Mouse (Mus musculus): Measurements from ENCODE around the gene Aco1.

DNA sequence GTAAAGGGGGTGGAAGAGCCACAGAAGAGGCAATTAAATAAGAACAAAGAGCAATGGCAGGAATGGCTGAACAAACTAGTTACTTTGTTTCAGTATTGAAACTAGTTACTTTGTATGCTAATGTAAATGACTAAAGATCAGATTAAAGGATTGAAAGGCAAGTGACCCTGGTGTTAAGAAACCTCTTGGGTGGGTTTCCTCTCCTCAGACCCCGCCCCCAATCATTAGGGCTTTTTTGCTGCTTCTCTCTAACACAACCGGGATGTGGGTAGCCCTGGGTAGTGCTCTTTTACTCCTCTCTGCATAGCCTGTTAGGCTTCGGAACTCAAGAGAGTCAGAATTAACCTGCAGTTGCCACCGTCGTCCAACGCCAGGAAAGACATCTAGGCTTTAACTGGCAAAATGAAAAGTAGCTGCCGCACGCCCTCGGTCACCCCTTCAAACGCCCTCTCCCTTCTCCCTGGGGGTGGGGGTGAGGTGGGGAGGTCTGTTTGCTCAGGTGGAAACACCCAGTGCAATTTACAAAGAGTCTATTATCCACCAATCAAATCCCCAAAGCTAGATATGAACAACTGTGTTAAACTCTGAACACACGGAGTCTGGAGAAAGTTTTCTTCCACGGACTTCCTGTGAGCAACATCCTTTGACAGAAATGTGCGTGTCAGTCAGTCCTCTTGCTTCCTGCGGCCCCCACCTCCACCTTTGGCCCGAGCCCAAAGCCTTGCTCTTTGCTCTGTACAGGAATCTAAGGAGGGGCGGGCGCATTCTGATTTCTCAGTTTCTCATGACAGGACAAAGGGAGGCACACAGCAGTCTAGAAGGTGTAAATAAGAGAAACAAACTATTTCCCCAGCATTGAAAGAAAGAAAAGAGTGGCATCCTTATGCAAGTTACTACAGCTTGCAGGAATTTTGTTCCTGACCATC, 95.9 kb downstream of the Aco1 start:
- TF ChIP-seq POLR2A (IDR thresholded peaks at IDR 0.05; ENCODE audit: borderline replicate concordance, insufficient read depth, low read length) = no peak
- TF ChIP-seq CTCF (IDR thresholded peaks at IDR 0.05; ENCODE audit: borderline replicate concordance, insufficient read depth, low read depth, low read length) = no peak
